Mouse (Mus musculus): ENCODE measurements around the gene Tns2.
A peak's percentile ranks its signal among the peaks of the same experiment; 100 is the strongest.
"Not testable (repeated sequence)": the region's sequence is repeated elsewhere in the genome, so short reads cannot be mapped to it uniquely, and the experiment has no call there.

The Tns2 gene

GRCm38 (mm10) chr15:102100161-102100981 lies at the start of gene Tns2:
Tns2 (plus strand) TSS chr15:102100413.
- peak in 1 of 2 experiments; percentile 64 for DNase-seq (ENCODE audit: low spot score in 2 of 2)

- DNase-seq (ENCODE audit: low spot score in 2 of 2): peak; percentile 52 to 55
Observed at GRCm38 (mm10) chr15:102051920-102052683, 48.1 kb upstream of the Tns2 start.

- no peak for DNase-seq (ENCODE audit: low spot score in 2 of 2)
Observed at GRCm38 (mm10) chr15:102056495-102057174, 43.6 kb upstream of the Tns2 start.

GRCm38 (mm10) chr15:102065661-102066325 lies 34.4 kb upstream of the Tns2 start:
- DNase-seq (ENCODE audit: low spot score in 2 of 2): peak; percentile 95 to 96

- DNase-seq (ENCODE audit: low spot score in 2 of 2): no peak
Observed at GRCm38 (mm10) chr15:102070476-102071467, 29.4 kb upstream of the Tns2 start.

- no peak for DNase-seq (ENCODE audit: low spot score in 2 of 2)
Observed at GRCm38 (mm10) chr15:102072963-102073558, 27.2 kb upstream of the Tns2 start.

GRCm38 (mm10) chr15:102073559-102074069 lies 26.6 kb upstream of the Tns2 start, which contains the start of gene Eif4b:
Eif4b (plus strand) TSS chr15:102073773.
- peak; percentile 96 to 99 for DNase-seq (ENCODE audit: low spot score in 2 of 2)

- peak; percentile 37 to 70 for DNase-seq (ENCODE audit: low spot score in 2 of 2)
Observed at GRCm38 (mm10) chr15:102074070-102074731, 26.0 kb upstream of the Tns2 start.

GRCm38 (mm10) chr15:102074876-102075585 lies 25.2 kb upstream of the Tns2 start:
- DNase-seq (ENCODE audit: low spot score in 2 of 2): no peak

- no peak for DNase-seq (ENCODE audit: low spot score in 2 of 2)
Observed at GRCm38 (mm10) chr15:102077111-102077677, 23.0 kb upstream of the Tns2 start.

- no peak for DNase-seq (ENCODE audit: low spot score in 2 of 2)
Observed at GRCm38 (mm10) chr15:102079221-102079620, 21.0 kb upstream of the Tns2 start.

- DNase-seq (ENCODE audit: low spot score in 2 of 2): not testable (repeated sequence)
Observed at GRCm38 (mm10) chr15:102079924-102080323, 20.3 kb upstream of the Tns2 start.

- DNase-seq (ENCODE audit: low spot score in 2 of 2): no peak
Observed at GRCm38 (mm10) chr15:102080429-102080828, 19.8 kb upstream of the Tns2 start.

GRCm38 (mm10) chr15:102082148-102082547 lies 18.1 kb upstream of the Tns2 start:
- no peak for DNase-seq (ENCODE audit: low spot score in 2 of 2)

- no peak for DNase-seq (ENCODE audit: low spot score in 2 of 2)
Observed at GRCm38 (mm10) chr15:102083028-102083427, 17.2 kb upstream of the Tns2 start.

- DNase-seq (ENCODE audit: low spot score in 2 of 2): no peak
Observed at GRCm38 (mm10) chr15:102089914-102090585, 10.2 kb upstream of the Tns2 start.

- DNase-seq (ENCODE audit: low spot score in 2 of 2): no peak
Observed at GRCm38 (mm10) chr15:102091063-102091679, 9.0 kb upstream of the Tns2 start.

Measured in cerebellum, postnatal 4 days (tissue).